ENCODE assay signal across 8 mouse cellular contexts in genomic region chr6:137252887-137253242, GRCm38 (mm10). TPM values are rescaled to one million over a fixed set of nuclear protein-coding genes. Genes with fewer than 3 reads are reported as not detected.
DNase-seq lines count a peak whose midpoint lies in the region; ATAC-seq and TF ChIP-seq lines count a peak whose summit lies in the region.

No protein-coding gene starts in this region.

- peak overlapping the region; percentile 86 for H3K4me2 ChIP-seq in hindbrain, embryonic 11.5 days (replicated peaks; ENCODE audit: low read depth, low read length)
- peak overlapping the region; percentile 57 for H3K4me2 ChIP-seq in midbrain, embryonic 16.5 days (ENCODE audit: low read length)

- peak; percentile 72 for ATAC-seq in hindbrain, embryonic 11.5 days (ENCODE audit: low FRiP score)
- peak; percentile 77 for ATAC-seq in midbrain, embryonic 16.5 days
- no peak for ATAC-seq in megakaryocyte-erythroid progenitor cell, adult 5-6 weeks (replicated peaks; ENCODE audit: low FRiP score, low TSS enrichment, poor library complexity, severe bottlenecking)

- H3K36me3 ChIP-seq in kidney, adult 2 months (ENCODE audit: control insufficient read depth, insufficient read depth, low read length) = no peaks in the 10 kb centered on the region
- H3K36me3 ChIP-seq in hindbrain, embryonic 11.5 days (ENCODE audit: control insufficient read depth, insufficient read depth, low read length) = no peaks in the 10 kb centered on the region
- H3K36me3 ChIP-seq in midbrain, embryonic 16.5 days (ENCODE audit: control insufficient read depth, insufficient read depth, low read length) = no peaks in the 10 kb centered on the region

- 2% methylated on average over 15 of the region's 15 CpGs for WGBS in kidney, adult 2 months
- 0% methylated on average over 15 of the region's 15 CpGs for WGBS in hindbrain, embryonic 11.5 days
- whole genome bisulfite sequencing in midbrain, embryonic 16.5 days = under 1% methylated on average over 15 of the region's 15 CpGs

- no peak overlapping the region for H3K4me3 ChIP-seq in kidney, adult 2 months (ENCODE audit: insufficient read depth, low read depth, low read length)
- peak overlapping the region; percentile 57 for H3K4me3 ChIP-seq in hindbrain, embryonic 11.5 days (ENCODE audit: low read depth, low read length)
- H3K4me3 ChIP-seq in midbrain, embryonic 16.5 days (ENCODE audit: low read depth, low read length) = peak overlapping the region; percentile 79

- no peak overlapping the region for H3K27ac ChIP-seq in kidney, adult 2 months (ENCODE audit: insufficient read depth, low read depth, low read length)
- H3K27ac ChIP-seq in hindbrain, embryonic 11.5 days (ENCODE audit: low read depth, low read length) = peak overlapping the region; percentile 86
- peak overlapping the region; percentile 97 for H3K27ac ChIP-seq in midbrain, embryonic 16.5 days (ENCODE audit: low read length)

- no peaks in the 10 kb centered on the region; the same call in 1 of the 2 replicates for H3K27me3 ChIP-seq in kidney, adult 2 months (replicated peaks; ENCODE audit: control insufficient read depth, insufficient read depth, low read length)
- 0 out of 2 replicates have a peak, but pooled peaks cover 2% of the 10 kb centered on the region for H3K27me3 ChIP-seq in hindbrain, embryonic 11.5 days (ENCODE audit: control insufficient read depth, insufficient read depth, low read length)
- no peaks in the 10 kb centered on the region for H3K27me3 ChIP-seq in midbrain, embryonic 16.5 days (ENCODE audit: control insufficient read depth, insufficient read depth, low read depth, low read length)

- no peak for TF ChIP-seq POLR2A in kidney, adult 2 months (IDR thresholded peaks at IDR 0.05; ENCODE audit: low read depth, low read length)

- no peaks in the 10 kb centered on the region for H3K4me1 ChIP-seq in kidney, adult 2 months (ENCODE audit: control insufficient read depth, insufficient read depth, low read length)
- H3K4me1 ChIP-seq in hindbrain, embryonic 11.5 days (replicated peaks; ENCODE audit: control insufficient read depth, insufficient read depth, low read length) = no peaks in the 10 kb centered on the region
- H3K4me1 ChIP-seq in midbrain, embryonic 16.5 days (ENCODE audit: control insufficient read depth, insufficient read depth, low read length) = peaks cover 5% of the 10 kb centered on the region

- no peak for TF ChIP-seq CTCF in kidney, adult 2 months (conservative IDR thresholded peaks at IDR 0.05; ENCODE audit: insufficient read depth, insufficient read length, low read depth, low read length)

- DNase-seq in kidney, postnatal 10 days = peak; percentile 8
- no peak for DNase-seq in kidney, adult 2 months
- peak; percentile 52 for DNase-seq in embryo, embryonic 10.5 days (ENCODE audit: low spot score)
- DNase-seq in hindbrain, embryonic 11.5 days (ENCODE audit: low spot score) = peak; percentile 75
- no peak for DNase-seq in ovary, postnatal 14 days (ENCODE audit: low spot score)
- DNase-seq in spleen, postnatal 4 days (ENCODE audit: low spot score in 2 of 2) = no peak

- no peaks in the 10 kb centered on the region for H3K9me3 ChIP-seq in hindbrain, embryonic 11.5 days (ENCODE audit: control insufficient read depth, low read length)
- no peaks in the 10 kb centered on the region for H3K9me3 ChIP-seq in midbrain, embryonic 16.5 days (replicated peaks; ENCODE audit: control insufficient read depth, low read length, poor library complexity, severe bottlenecking)

- H3K9ac ChIP-seq in hindbrain, embryonic 11.5 days (ENCODE audit: low read depth, low read length) = peak overlapping the region; percentile 93
- H3K9ac ChIP-seq in midbrain, embryonic 16.5 days (ENCODE audit: low read depth, low read length) = peak overlapping the region; percentile 97

RNA-seq across cellular contexts. Expression of gene Ptpro, which starts 0.7 kb away (rescaled TPM):
- polyA plus RNA-seq in kidney, adult 2 months (2012; rRNA removed) = 11.3 and 13.0 TPM in 2 replicates
- polyA plus RNA-seq in hindbrain, embryonic 11.5 days (2014; fragmentation: Nextera tagmentation; extraction: Ambion mirVana) = 16.0 and 19.2 TPM in 2 replicates
- polyA plus RNA-seq in midbrain, embryonic 16.5 days (2015; fragmentation: Nextera tagmentation; extraction: Ambion mirVana) = 73.7 and 78.3 TPM in 2 replicates
- total RNA-seq in megakaryocyte-erythroid progenitor cell, adult 5-6 weeks (2014; fragmentation: Nextera tagmentation) = not detected in 2 replicates
- total RNA-seq in megakaryocyte-erythroid progenitor cell, adult 5-6 weeks (2017) = 0.08 TPM in 1 of 2 replicates, not detected in the other

Comparison
In these comparisons a context has a peak if more than half of its experiments do, and no peak if none do; other contexts are left out.
1. DNase-seq: peak in kidney, postnatal 10 days (single experiment), embryo, embryonic 10.5 days (single experiment) and hindbrain, embryonic 11.5 days (single experiment); none in kidney, adult 2 months (single experiment), ovary, postnatal 14 days (single experiment) and spleen, postnatal 4 days (0 of 2).